Mouse (Mus musculus): ENCODE data around the gene Kcnj10.

Gene Kcnj10

GRCm38 (mm10) chr1:172340729-172341321 lies at the start of gene Kcnj10:
Gene Kcnj10 (plus strand): TSS chr1:172341210.
- peak; percentile 57 for DNase-seq (ENCODE audit: low read depth)

DNA sequence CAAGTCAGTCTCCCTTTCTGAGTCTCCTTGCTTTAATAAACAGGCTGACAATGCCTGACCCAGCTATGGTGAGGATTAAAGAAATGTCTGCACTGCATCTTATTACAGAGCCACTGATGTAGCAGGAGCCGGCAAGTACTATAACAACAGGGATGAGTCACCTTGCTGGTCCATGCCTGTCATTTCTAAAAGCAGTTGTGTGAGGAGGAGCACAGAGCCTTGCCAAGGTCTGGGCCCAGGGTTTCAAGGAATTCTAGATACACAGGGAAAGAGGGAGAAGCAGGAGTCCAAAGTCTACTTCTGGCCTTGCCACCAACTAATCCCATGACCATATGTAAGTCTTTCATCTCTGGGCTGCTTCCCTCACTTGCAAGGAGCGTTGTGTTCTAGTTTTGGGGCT lies 48.1 kb upstream of the Kcnj10 start:
- no peak for DNase-seq (ENCODE audit: low read depth)

GRCm38 (mm10) chr1:172293449-172293848 lies 47.6 kb upstream of the Kcnj10 start:
- no peak for DNase-seq (ENCODE audit: low read depth)

DNA sequence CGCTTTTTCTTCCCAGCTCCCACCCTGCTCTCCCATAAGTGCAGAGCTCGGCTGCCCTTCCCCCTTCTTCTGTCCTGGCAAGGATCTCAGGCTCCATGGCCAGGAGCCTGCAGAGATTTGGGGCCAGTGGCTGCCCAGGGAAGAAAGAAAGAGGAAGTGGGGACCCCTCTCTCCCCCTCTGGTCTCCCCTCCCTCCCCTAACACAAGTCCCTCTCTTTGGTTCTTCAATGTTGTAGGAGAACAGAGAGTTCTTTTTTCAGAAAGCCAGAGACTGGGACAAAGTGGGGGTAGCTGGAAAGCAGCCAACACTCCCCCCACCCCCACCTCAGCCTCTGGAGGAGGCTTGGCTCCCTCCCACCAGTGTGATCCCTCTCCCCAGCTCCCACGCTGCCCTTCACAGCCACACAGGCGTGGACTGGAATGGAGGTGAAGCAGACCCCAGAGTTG lies 45.2 kb upstream of the Kcnj10 start:
- no peak for DNase-seq (ENCODE audit: low read depth)

- no peak for DNase-seq (ENCODE audit: low read depth)
Observed at GRCm38 (mm10) chr1:172296816-172297510, 44.0 kb upstream of the Kcnj10 start.

DNA sequence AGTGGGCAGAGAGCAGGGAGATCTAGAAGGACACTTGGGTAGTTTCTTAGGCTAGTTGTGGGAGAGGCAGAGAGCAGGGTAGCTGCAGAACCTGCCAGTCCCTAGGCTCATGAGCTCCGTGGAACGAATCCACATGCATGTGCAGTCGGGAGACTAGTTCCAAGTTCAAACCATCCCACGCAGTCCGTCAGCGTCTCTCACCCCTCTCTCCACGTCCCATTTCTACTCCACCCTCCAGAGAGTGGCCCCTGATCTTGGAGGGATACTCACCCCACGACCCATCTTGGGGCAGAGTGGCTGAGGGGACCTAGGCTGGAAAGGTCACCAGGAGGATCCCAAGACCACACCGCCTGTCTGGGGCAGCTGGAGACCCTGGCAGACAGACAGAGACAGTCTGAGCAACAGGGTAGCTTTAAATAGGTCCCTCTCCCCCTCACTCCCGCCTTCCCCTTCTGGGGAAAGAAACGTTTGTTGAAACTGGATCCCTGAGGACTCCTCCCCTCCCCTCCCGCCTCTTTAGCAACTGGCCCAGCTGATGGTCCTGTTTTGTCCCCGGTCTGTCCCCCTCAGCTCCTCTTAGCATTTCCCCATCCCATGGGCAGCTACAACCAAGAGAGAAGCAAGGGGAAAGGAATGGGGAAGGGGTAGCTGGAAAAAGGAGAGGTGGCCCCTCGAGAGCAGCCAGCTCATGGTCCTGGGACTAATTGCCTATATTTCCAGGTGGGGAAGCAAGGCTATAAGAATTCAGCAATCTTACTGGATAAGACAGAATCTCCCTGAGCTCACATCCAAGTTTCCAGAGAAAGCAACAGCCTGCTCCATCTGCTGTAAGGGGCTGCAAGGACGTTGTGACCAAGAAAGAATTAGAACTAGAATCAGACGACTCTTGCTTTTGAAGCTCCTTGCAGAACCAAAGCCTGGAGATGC lies 43.1 kb upstream of the Kcnj10 start, which contains the start of gene Atp1a2:
Atp1a2 (minus strand) TSS at position 454 of the 927 bp plus-strand sequence.
- DNase-seq (ENCODE audit: low read depth) = no peak

DNA sequence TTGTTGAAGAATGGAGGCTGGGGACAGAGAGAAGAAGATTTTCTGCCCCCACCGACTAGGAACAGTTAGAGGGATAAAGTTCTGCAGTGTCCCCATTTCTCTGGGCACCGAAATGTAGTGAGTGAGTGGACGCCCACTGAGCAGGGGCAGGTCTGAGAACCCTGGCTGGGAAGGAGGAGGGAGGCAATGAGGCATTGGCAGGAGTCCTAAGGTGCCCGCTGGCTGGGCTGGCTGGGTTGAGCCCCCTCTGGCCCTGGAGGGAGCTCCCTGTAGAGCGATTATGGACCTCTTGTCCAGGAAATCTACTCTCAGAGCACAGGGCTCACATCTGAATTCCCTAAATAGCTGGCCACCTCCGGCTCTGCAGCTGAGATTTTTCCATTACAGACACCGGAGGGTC lies 41.5 kb upstream of the Kcnj10 start:
- DNase-seq (ENCODE audit: low read depth) = no peak

GRCm38 (mm10) chr1:172300247-172300646 lies 40.8 kb upstream of the Kcnj10 start:
- DNase-seq (ENCODE audit: low read depth) = no peak

DNA sequence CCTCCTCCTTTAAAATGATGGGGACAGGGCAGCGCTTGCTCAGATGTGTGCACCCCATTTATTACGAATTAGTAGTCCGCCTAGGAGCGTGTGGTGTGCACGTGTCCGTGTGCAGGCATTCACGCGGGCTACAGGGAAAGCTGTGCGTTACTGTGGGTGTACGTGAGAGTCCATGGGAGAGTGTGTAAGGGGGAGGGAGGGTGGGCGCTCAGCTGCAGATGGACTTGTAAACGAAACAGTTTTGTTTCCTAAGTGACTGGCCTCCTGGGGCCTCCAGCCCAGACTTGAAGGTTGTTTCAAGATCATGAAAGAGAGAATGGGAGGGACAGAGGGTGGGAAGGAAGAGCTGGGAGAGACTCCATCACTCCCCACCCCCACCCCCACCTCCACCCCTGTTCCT lies 39.8 kb upstream of the Kcnj10 start:
- no peak for DNase-seq (ENCODE audit: low read depth)

GRCm38 (mm10) chr1:172302311-172302710 lies 38.7 kb upstream of the Kcnj10 start:
- DNase-seq (ENCODE audit: low read depth) = no peak

DNA sequence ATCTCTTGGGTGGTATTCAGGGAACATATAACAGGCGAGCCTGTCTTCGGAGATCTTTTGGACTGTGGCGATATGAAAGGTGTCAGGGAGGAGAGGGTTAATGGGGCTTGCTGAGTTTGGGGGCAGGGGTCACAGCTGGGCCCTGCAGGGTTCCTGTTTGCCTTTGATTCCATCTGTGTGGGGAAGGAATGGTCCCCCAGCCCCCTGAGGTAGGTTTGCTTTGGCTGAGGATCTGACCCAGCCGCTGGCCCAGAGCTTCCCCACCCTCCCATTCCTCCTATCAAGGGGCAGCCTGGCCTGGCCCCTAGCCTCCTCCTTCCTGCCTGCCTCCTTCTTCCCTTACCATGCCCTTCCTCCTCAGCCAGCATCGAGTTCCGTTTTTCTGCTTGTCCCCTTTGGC lies 38.2 kb upstream of the Kcnj10 start:
- DNase-seq (ENCODE audit: low read depth) = no peak

- no peak for DNase-seq (ENCODE audit: low read depth)
Observed at GRCm38 (mm10) chr1:172304443-172304842, 36.6 kb upstream of the Kcnj10 start.

DNA sequence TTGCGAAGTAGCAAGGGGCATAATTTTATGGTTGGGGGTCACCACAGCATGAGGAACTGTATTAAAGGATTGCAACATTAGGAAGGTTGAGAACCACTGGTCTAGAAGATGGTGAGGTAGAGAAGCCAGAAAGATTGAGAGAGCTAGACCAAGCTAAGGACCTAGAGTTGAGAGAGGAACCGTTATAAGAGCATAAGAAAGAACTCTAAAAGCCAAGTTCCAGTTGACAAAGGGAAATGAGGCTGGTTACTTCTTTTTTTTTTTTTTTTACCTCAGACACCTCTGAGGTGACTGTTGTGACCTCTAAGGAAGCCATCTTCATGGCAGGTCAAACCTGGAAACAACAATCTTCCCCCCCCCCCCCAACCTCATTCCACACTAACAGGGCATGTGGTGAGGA lies 35.9 kb upstream of the Kcnj10 start:
- DNase-seq (ENCODE audit: low read depth) = no peak

- no peak for DNase-seq (ENCODE audit: low read depth)
Observed at GRCm38 (mm10) chr1:172305635-172306034, 35.4 kb upstream of the Kcnj10 start.

DNA sequence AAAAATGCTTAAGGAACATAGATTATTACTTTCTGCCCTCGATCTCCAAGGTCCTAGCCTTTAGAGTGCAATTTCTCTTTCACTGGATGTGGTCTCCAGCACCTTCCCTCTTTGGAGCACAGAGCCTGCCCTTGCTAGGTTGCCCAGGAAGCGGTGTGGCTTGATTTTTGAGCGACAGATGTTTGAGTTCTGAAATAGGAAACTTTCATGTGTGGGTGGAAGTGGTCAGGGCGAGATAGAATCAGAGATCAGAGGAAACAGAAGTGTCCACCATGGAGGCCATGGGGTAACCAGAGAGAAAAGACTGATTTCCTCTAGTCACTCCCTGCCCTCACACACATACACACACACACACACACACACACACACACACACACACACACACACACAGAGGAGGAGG lies 34.8 kb upstream of the Kcnj10 start:
- no peak for DNase-seq (ENCODE audit: low read depth)

DNA sequence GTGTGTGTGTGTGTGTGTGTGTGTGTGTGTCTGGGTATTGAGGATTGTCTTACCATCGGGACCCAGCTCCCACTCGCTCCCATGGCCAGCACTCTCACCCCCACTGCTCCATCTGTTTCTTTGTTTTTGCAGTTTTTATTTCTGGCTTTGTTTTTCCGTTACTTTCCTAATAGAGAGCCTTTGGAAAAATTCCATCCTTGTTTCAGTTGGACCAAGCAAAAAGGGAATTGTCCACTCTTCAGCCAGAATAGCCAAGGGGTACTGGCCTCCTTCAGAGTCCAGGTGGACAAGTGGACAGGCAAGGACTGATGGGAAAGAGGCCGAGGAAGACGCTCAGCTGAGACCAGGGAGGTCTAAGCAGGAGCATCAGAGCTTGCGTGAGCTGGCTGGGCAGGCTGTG lies 34.1 kb upstream of the Kcnj10 start:
- DNase-seq (ENCODE audit: low read depth) = no peak

GRCm38 (mm10) chr1:172307936-172308335 lies 33.1 kb upstream of the Kcnj10 start:
- DNase-seq (ENCODE audit: low read depth) = no peak

DNA sequence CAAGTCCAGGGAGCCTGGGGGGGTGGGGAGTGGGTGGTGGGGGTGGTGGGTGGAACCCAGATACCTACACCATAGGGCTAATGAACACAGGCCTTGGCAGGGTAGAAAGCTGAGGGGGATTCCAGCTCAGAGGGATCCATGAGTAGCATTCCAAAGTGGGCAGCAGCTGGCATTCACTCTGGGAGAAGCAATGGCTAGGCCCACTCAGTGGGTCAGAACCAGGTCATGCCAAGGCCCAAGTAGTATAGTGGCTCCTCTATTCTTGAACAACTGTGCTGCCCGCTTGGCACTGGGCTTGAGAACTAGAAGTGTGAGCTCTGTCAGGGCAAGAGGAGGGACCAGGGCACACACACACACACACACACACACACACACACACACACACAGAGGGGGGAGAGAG lies 32.6 kb upstream of the Kcnj10 start:
- no peak for DNase-seq (ENCODE audit: low read depth)

GRCm38 (mm10) chr1:172309699-172310398 lies 31.2 kb upstream of the Kcnj10 start:
- DNase-seq (ENCODE audit: low read depth) = peak; percentile 90

DNA sequence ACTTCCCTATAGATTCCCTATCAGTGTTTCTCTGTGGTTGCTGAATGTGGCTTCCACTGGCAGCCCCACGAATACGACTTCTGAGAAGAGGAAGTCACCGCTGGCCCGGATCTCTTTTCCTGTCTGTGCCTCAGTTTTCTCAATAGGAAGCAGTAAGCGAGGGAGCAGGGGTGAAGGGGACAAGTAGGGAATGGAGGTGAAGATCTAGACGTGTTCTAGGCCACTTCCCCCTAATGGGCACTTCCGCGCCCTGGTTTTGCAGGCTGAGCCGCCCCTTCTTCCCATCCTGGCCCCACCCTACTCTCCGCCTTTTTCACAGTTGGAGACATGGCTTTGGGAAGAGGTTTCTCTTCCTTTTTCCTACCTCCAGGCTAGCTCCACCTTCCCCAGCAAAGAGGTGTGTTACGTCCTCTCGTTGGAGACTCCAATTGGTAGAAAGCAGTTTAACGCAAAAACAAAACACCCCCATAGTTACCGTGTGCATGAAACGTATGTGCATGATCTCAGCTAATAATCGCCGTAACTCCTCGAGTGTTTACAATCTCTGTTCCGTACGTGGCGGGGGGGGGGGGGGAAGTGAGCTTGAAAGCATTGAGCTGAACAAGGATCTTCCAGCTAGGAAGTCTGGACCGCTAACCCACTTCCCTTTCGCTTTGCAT lies 29.6 kb upstream of the Kcnj10 start:
- peak; percentile 50 for DNase-seq (ENCODE audit: low read depth)

DNA sequence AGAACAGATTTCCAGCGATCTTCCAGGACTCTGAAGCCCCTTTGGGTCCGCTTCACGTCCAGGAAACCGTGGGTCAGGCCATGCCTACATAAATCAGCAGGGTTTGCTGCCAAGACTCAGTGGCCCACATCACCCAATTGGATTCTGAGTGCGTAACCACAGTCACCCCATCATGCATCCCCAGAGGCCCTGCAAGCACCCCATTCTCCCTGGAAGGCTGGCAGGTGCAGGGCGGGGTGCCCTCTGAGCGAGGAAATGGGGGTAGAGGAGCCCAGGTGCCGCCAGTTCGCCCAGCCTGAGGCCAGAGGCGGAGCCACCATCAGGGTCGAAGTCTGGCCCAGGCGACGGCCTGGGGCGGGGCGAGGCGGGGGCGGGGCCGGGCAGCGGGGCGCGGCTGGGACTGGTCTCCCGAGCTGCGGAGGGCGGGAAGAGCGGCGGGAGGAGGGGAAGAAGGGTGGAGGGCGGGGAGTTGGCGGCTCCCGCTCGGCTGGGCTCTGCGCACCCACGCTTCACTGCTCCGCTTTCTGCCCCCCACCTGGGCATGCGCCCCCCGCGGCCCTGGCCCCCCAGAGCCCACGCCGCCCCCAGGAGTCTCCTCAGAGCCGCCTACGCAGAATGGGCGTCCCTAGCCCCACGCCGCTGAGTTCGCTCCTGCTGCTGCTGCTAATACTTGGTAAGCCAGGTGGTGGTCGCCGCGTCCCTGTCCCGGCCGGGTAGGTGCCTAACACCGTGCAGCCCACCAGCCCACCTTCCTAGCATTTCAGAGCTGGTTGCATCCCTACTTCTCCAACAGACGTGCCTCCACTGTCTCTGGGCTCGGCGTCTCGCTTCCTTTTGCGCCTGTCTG lies 28.9 kb upstream of the Kcnj10 start:
- peak; percentile 72 for DNase-seq (ENCODE audit: low read depth)
